Mouse (Mus musculus) mouse trophoblast stem cell (cell line): ENCODE results near the gene Stk39.

ENCODE experiments used
- in situ Hi-C, 2 experiments: fragments of 300-500 bp; cut with MseI, MboI; formaldehyde crosslinking; loops; 2 replicates in 1 of 2; 3 replicates in 1 of 2; pipeline ENCODE4 v1.15.1; 2025

Gene Stk39

DNA sequence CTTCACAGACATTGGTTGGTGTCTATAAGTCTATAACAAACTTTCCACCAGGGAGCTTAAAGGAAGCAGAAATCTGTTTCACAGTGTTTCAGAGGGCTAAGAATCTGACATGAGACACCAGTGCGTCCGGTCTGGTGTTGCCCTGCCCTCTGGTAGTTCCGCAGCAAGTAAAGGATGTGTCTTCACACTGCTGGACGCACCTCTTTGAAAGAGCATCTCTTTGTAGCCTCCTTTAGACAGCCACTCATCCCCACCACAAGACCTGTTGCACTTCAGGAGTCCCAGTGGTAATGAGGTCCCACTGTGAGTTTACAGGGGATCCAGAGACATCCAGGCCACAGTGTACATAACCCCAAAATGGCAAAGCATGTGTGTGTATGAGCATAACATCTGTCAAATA lies 88.1 kb downstream of the Stk39 start:
- in situ Hi-C loops = loop anchor here in 1 of 2 experiments (10.0 kb wide), 1 partner anchor 571 kb away; no protein-coding TSS in a partner anchor

DNA sequence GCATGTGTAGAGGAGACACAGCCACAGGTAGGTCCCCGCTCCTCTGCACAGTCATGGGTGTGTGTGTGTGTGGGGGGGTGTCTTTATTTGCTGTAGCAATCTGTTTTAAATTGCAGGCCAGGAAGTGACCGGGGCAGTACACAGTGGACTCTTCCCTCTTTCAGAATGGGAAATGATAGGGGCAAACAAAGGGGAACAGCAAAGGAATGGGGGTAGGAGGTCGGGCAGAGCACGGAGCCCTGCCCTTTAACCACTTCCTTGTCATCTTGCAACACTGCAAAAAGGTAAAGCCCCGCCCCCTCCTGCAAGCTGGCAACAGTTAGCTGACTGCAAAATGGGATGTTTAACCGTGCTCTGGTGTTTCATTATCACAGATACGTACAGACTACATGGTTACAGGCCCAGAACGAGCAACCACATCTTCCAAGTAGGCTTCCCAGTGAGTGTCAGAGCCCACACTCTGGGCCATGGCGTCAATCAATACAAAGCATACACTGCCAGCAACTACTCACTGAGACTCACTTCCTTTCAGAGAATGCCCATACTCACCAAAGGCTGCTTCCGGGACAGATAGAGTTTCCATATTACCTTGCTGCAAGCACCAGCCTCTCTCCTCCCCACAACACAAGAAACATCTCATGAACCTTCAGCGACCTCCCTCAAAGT lies 89.5 kb downstream of the Stk39 start:
- in situ Hi-C loops = loop anchor here in 1 of 2 experiments (10.0 kb wide), 1 partner anchor 572 kb away; no protein-coding TSS in a partner anchor

DNA sequence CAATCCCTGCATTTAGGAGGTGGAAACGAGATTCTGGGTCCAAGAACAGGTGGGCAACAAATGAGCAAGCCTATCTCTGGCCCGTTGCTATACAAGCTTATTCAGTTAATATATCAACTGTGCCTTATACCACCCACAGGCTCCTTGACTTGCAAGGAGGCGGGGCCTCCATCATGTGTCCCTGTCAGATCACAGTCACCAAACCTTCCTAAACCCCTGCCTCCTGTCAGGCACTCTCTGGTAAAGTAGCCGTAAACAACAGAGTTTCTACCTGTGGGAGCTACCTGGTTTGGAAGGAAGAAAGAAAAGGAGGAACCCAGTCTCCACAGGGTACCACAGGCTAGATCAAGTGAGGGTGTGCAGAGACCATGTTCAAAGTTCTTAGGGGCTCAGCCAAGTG lies 90.2 kb downstream of the Stk39 start:
- in situ Hi-C loops = loop anchor here in 1 of 2 experiments (10.0 kb wide), 1 partner anchor 573 kb away; no protein-coding TSS in a partner anchor

DNA sequence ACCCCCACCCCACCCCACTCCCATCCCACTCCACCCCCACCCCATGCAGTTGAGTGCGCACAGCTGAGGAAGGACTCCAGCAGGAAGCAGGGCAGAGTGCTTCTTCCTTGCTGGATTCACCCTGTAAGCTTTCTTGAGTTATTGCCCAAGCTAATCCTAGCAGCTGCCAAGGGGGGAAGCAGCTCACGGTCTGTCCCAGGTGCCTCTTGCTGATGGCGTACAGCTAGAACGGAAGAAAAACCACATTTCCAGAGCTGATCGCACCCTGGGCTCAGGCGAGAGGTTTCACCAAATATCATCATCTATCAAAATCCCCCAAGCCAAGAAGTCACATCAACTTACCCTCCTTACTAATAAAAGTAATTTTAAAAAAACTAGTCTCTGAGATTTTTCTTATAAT lies 90.9 kb downstream of the Stk39 start:
- in situ Hi-C loops = loop anchor here in 1 of 2 experiments (10.0 kb wide), 1 partner anchor 574 kb away; no protein-coding TSS in a partner anchor

DNA sequence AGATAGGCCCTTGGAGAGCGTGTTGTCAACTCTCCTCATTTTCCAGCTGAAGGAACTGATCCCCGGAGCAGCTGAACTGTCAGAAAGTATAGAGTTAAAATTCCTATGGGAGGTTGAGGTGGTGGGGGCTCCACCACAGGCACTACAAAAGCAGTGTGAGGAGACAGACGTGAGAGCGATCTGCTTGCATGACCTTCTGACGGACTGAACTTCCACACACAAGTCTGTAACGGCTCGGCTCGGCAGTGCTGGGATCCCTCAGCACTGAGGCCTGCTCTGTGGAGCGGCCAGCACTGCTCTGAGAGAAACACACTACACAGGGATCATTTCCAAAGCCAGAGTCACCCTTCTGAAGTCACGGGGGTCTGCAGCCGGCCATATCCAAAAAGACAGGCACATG lies 92.4 kb downstream of the Stk39 start:
- in situ Hi-C loops = loop anchor here in 1 of 2 experiments (10.0 kb wide), 1 partner anchor 575 kb away; no protein-coding TSS in a partner anchor

DNA sequence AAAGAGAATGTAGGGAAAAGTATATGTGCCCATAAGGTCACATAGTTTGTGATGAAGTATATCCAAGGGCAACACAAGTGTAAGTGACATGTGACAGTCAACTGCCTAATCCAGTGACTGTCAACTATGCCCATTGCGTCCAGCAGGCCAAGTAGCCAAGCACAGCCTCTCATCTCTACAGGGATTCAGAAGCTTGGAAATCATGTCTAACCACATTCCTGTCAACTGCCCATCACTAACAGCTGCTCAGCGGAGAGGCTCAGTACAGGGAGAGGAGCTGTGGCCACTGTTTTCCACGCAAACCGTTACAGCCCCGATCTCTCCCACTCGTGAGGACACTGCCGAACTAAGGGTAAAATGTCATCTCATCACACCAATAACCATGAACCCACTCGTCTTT lies 93.7 kb downstream of the Stk39 start:
- in situ Hi-C loops = no loop called here

DNA sequence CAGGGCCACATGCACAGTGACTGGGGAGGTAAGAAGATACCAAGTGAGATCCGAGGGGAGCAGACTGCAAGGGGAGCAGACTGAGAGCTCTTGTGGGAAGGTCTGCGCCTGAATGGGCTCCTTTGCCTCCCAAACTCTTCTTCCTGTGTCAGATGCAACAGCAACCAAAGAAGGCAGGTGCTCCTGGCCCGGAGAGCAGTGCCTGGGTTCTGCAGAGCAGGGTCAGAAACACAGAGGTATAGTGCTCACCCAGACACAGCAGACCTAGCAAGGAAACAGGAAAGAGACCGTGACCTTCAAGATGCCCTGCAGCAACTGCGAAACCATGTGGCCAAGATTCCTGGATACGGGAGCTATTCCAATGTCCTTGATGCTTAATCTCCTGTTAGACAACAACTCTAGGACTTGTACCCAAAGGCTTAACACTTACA lies 94.8 kb downstream of the Stk39 start:
- in situ Hi-C loops = no loop called here

DNA sequence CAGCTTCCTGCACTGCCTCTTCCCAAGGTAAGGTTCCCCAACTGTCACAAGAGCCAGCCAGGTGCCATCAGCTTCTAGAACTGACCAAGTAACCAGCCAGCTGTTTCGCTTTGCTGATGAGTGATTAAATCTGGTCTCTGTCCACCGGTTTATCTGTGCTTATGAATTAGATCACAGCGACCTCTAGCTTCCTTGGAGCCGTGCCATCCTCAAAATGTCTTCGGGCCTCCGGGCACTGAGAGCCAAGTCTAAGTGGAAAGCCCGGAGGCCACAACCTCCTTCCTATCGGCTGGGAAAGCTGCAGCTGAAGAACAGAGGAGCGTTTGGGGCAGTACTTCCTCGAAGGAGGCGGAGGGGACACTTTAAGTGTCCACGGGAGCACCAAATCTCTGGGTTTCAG lies 95.4 kb downstream of the Stk39 start:
- in situ Hi-C loops = no loop called here

DNA sequence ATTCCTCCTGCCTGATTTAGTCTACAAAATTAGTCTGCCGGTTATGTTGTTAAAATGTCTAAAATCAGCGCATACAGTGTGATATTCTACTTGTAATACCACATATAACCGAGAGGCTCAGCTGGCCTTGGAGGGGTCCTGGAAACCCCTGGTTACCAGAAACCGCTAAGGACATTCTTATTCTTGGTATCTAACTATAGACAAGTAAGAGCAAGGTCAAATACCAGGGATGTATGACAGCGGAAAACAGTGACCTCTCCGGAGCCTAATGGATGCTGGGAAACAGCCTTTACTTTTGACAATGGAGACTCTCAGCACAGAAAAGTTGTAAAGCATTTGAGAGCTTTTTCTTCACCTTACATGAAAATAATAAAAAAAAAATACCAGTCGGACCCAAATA lies 97.9 kb downstream of the Stk39 start:
- in situ Hi-C loops = loop anchor here in 1 of 2 experiments (25.0 kb wide), 1 partner anchor 388 kb away; no protein-coding TSS in a partner anchor

DNA sequence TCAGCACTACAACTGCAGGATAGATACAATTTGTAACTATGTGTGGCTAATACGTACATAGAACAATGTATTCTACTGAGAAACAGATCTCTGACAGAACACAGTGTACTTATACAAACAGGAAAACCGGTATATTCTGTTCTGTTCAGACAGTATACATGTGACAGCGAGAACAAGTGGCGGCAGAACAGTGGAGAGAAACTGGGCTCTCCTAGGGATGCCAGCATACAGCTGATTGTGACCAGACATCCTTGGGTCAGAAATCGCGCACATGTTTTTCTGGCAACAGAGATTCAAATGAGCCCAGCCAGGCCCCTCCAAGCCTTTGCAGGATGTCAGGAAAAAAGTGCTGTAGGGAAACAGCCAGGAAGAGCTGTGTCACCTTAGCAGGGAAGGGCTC lies 100.2 kb downstream of the Stk39 start:
- in situ Hi-C loops = loop anchor here in 1 of 2 experiments (25.0 kb wide), 1 partner anchor 390 kb away; no protein-coding TSS in a partner anchor

DNA sequence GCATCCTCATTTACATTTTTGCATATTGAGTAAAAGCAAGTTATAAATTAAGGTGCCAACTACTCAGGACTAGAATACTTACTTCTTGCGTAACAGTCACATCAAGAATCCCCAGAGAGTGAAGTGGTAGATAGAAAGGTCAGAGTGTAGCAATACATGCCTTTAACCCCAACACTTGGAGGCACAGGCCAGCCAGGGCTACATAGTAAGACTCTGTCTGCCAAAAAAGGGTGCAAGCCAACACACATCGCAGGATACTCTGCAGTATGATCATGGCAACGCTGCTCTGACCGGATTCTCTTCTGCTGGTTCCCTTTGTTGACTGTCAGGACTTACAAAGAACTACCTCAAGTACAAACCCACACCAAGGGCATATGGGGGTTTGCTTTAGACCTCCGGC lies 101.7 kb downstream of the Stk39 start:
- in situ Hi-C loops = loop anchor here in 1 of 2 experiments (25.0 kb wide), 1 partner anchor 392 kb away; no protein-coding TSS in a partner anchor

DNA sequence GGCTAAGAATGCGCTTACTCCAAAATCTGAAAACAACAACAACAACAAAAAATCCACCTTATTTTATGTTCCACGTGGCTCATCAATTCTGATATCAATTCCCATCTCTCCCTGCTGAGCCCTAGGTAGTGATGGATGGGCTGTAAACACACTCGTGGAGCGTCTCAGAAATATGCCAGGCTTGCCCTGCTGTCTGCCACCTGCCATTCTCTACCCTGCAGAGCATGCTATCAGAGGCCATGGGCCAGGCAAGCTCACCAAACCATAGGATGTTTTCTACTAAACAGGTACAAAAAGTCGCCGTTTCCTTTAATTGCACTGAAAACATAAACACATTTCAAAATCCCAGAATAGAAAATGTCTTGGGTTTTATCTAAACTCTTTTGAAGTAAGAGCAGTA lies 103.0 kb downstream of the Stk39 start:
- in situ Hi-C loops = loop anchor here in 1 of 2 experiments (25.0 kb wide), 1 partner anchor 393 kb away; no protein-coding TSS in a partner anchor

DNA sequence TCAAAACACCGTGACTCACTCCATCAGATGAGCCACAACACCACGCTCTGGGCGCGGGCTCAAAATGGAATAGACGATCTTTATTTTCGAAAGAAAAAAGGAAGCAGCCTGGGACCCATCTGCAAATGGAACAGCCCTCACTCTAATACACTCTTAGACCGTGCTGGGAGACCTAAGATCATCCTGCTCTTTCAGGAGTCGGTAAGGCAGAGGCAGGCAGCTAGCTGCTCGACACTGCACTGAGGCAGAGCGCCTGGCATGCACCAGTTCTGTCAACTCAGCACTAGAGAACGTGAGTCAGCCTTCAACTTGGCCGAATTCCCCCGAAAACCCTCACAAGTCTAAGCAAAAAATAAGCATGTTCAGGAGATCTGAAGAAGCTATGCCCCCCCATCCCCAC lies 104.1 kb downstream of the Stk39 start:
- in situ Hi-C loops = loop anchor here in 1 of 2 experiments (25.0 kb wide), 1 partner anchor 394 kb away; no protein-coding TSS in a partner anchor

DNA sequence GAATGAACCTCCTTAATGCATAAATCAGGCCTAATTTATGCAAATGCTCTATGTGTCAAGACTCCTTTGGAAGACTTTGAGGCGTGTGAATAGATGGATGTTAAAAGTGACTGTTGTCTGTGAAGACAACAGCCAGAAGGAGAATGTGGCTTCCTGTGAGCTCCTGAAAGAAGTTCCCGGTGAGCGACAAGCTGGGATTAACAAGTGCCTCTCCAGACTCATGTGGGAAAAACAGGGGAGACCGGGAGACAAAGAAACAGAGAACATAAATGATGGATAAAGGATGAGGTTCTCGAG lies 105.2 kb downstream of the Stk39 start:
- in situ Hi-C loops = loop anchor here in 1 of 2 experiments (25.0 kb wide), 1 partner anchor 395 kb away; no protein-coding TSS in a partner anchor

DNA sequence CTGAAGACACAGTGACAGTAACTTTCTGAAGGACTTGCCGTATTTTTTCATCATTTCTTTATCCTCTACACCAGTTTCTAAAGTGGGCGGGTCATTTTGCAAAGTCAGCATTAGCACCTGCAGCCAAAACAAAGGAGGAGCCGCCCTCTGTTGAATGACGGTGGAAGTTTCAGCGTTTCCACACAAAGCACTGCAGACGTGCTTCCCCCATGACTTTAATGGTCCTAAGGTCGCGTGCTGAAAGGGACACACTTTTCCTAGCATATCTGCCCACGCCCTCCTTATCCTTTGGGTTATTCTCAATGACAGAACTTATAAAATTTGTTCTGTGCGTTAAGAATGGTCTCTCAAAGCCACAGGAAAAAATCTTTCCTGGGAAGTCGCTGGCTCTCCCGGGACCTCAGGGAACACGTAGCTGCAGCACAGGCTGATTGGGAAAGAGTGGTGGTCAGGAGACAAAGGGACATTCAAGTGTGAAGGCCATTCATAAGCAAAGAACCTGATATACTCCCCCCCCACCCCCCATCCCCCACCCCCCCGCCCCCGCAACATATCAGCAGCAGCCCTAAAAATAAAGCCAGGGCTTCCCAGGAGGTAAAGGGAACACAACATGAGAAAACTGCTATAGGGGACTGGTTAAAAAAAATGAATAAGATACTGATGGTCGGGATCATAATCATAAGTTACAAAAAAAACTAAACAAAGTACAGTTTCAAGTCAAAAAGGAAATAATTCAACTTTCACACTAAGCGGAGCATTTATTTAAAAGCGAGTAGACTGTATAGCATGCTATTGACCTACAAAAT lies 105.8 kb downstream of the Stk39 start:
- in situ Hi-C loops = loop anchor here in 1 of 2 experiments (25.0 kb wide), 1 partner anchor 396 kb away; no protein-coding TSS in a partner anchor

DNA sequence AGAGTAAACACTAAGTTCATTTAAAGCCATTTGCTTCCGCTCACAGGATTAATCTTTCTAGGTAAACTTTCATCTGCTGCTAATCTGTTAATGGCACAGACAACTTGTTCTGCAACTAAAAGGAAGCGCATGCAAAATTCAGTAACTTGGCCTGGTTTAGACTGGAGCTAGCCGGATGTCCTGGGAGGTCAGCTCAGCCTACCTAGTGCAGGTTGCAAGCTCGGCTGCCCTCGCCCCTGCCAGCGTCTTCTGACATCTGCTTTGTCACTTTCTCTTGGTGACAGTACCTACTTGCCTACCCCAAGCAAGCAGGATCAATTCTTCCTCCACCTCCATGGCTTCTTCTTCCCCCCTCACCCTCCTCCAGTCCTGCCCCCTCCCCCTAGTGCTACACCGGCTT lies 106.6 kb downstream of the Stk39 start:
- in situ Hi-C loops = loop anchor here in 1 of 2 experiments (25.0 kb wide), 1 partner anchor 397 kb away; no protein-coding TSS in a partner anchor

DNA sequence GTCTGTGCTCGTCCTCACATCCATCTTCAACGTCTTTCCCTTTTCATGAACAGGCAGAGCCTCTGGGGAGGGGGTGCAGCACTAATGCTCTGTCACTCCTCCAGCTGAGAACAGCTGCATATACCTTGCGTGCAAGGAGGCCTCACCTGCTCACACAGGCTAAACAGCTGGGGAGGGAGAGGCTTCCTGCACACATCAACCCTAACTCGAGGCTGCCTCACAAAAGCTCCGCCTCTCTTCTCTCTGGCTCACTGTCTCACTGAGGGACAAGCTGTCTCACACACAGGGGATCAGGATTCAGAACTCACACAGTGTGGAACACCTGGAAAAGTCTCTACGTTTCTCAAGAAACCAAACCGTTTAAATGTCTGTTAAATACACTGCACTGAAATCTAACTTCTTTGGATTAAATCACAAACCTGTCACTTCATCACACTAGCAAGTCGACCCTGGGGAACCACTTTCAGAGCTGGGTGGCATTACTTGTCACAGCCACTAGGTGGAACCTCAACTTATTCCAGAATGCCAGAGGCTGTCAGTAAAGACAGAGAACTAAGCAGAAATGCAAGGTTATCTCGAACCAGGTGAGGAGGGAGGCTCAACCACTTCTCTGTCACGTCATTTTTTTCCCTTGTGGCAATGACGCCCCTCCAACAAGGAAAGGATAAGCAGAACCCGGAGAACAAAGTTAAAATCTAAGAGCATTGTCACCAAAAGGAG lies 107.7 kb downstream of the Stk39 start:
- in situ Hi-C loops = loop anchor here in 1 of 2 experiments (25.0 kb wide), 1 partner anchor 398 kb away; no protein-coding TSS in a partner anchor

DNA sequence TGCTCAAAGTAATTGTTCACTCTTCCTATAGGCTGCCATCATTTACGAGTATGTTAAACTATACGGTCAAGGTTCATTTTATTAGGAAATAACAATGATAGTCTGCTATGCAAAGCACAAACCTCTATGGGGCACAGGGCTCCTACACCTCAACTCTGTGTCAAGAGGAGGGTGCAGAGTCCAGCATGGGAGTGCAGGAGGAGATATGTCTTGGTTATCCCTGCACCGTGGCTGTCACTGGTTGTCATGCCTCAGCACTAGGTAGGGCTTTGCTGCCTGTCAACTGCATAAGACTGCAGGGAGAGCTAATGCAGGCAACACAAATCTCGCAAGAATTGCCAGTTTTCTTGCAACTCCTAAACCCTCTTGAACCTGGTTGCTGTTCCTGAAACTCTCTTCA lies 108.9 kb downstream of the Stk39 start:
- in situ Hi-C loops = loop anchor here in 1 of 2 experiments (25.0 kb wide), 1 partner anchor 399 kb away; no protein-coding TSS in a partner anchor

DNA sequence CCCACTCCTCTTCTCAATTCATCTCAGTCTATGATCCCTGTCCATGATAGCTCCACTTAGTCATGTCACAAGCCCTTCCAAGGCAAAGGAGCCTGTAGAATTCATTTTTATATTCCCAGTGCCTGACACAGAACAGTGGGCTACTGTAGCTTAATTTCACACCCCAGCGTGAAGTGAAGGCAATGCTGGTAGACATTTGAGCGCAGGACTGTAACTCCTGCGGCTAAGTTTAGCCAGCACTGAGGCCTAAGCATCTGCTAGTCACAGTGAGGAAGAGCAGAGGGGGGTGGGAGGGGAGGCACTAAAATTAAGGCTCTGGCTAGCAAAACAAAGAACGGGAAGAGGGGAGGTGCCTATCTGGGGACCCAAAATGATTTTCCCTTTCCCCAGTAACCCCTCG lies 110.4 kb downstream of the Stk39 start:
- in situ Hi-C loops = loop anchor here in 1 of 2 experiments (25.0 kb wide), 1 partner anchor 401 kb away; no protein-coding TSS in a partner anchor

DNA sequence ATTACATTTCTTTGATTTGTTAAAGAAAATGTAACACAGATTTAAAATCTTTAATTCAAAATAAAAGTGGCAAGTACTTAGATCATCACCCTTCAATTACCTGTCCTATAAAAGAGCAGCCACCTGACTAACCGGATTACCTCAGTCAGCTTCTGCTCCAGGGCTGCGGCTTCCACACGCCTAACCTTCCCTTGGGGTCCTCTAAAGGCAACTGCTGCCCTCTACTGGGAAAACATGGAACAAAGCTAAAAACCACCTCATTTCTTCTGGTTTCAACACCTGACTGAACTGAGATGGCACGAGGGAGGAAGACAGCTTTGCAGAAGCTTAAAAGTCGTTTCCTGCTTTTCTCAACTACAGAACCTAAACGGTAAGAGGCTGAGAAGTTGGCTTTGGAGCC lies 121.4 kb downstream of the Stk39 start:
- in situ Hi-C loops = loop anchor here in 1 of 2 experiments (25.0 kb wide), 1 partner anchor 412 kb away; no protein-coding TSS in a partner anchor
